Mouse (Mus musculus) midbrain, embryonic 12.5 days (tissue): ENCODE results near the gene Scarf1. TPM values are rescaled to one million over a fixed set of nuclear protein-coding genes. Genes with fewer than 3 reads are reported as not detected.

ENCODE experiments used
- ATAC-seq: fragments of 200-750 bp; cut with Nextera tagmentation; 2 replicates; pipeline ENCODE4 v1.8.0; 2017; ENCODE audit warnings: low read depth, moderate TSS enrichment, moderate library complexity; ENCODE audit not compliant: low FRiP score
- H3K27ac ChIP-seq: fragments of 300-500 bp; sonication (generic); replicated peaks from 2 replicates; pipeline ENCODE4 v1.5.1; 2016; ENCODE audit warnings: mild to moderate bottlenecking
- H3K27me3 ChIP-seq: fragments of 300-500 bp; sonication (generic); 2 replicates; pipeline ENCODE4 v1.6.1; 2016; ENCODE audit warnings: mild to moderate bottlenecking
- H3K36me3 ChIP-seq: fragments of 300-500 bp; sonication (generic); 2 replicates; pipeline ENCODE4 v1.6.1; 2016
- H3K4me1 ChIP-seq: fragments of 300-500 bp; sonication (generic); 2 replicates; pipeline ENCODE4 v1.6.1; 2016
- H3K4me2 ChIP-seq: fragments of 300-500 bp; sonication (generic); replicated peaks from 2 replicates; pipeline ENCODE4 v1.6.1; 2016; ENCODE audit warnings: mild to moderate bottlenecking, moderate library complexity
- H3K4me3 ChIP-seq: fragments of 300-500 bp; sonication (generic); 2 replicates; pipeline ENCODE4 v1.5.1; 2016; ENCODE audit warnings: mild to moderate bottlenecking
- H3K9ac ChIP-seq: fragments of 300-500 bp; sonication (generic); replicated peaks from 2 replicates; pipeline ENCODE4 v1.6.1; 2016; ENCODE audit warnings: mild to moderate bottlenecking, moderate library complexity
- H3K9me3 ChIP-seq: fragments of 300-500 bp; sonication (generic); 2 replicates; pipeline ENCODE4 v1.6.1; 2016; ENCODE audit warnings: mild to moderate bottlenecking
- WGBS: fragments of 180-500 bp; shearing (Covaris S2); methylation state at CpG from one replicate; pipeline ENCODE4 v1.1.7; 2016; 5-methylcytosine and 5-hydroxymethylcytosine counted together
- polyA plus RNA-seq: library from polyadenylated mRNA; unstranded; fragments of >200 nt; fragmentation: Nextera tagmentation; extraction: Ambion mirVana; gene quantifications from 2 replicates; pipeline ENCODE4 v1.2.1, GENCODE M21; 2016

The Scarf1 gene
- polyA plus RNA-seq, 1 experiment from 2014 or later = 4.7 TPM

GRCm38 (mm10) chr11:75559870-75560504, 46.6 kb downstream of the Scarf1 start:
- H3K9ac ChIP-seq = no peak overlapping the region
- ATAC-seq = no peak
- H3K9me3 ChIP-seq = no peaks in the 10 kb centered on the region
- 93% methylated on average over 8 of the region's 8 CpGs for WGBS
- no peaks in the 10 kb centered on the region for H3K4me1 ChIP-seq
- no peak overlapping the region for H3K27ac ChIP-seq
- H3K27me3 ChIP-seq = no peaks in the 10 kb centered on the region
- H3K36me3 ChIP-seq = peaks cover 19% of the 10 kb centered on the region
- no peak overlapping the region for H3K4me3 ChIP-seq
- no peak overlapping the region for H3K4me2 ChIP-seq

GRCm38 (mm10) chr11:75560530-75561409, 47.4 kb downstream of the Scarf1 start:
- H3K4me2 ChIP-seq = no peak overlapping the region
- H3K9me3 ChIP-seq = no peaks in the 10 kb centered on the region
- no peak overlapping the region for H3K9ac ChIP-seq
- H3K27ac ChIP-seq = no peak overlapping the region
- ATAC-seq = no peak
- no peaks in the 10 kb centered on the region for H3K27me3 ChIP-seq
- H3K4me3 ChIP-seq = no peak overlapping the region
- WGBS = 83% methylated on average over 14 of the region's 14 CpGs
- H3K4me1 ChIP-seq = no peaks in the 10 kb centered on the region
- H3K36me3 ChIP-seq = peaks cover 19% of the 10 kb centered on the region

GRCm38 (mm10) chr11:75561410-75561791, 48.1 kb downstream of the Scarf1 start:
- Histone ChIP-seq H3K4me3 (no peak overlapping the region), H3K9me3 (no peaks in the 10 kb centered on the region), H3K4me1 (no peaks in the 10 kb centered on the region), H3K36me3 (peaks cover 21% of the 10 kb centered on the region), H3K4me2 (no peak overlapping the region), H3K9ac (no peak overlapping the region), H3K27ac (no peak overlapping the region), H3K27me3 (no peaks in the 10 kb centered on the region)
- no peak for ATAC-seq
- WGBS = 82% methylated on average over 5 of the region's 5 CpGs

GRCm38 (mm10) chr11:75562840-75563239, 49.5 kb downstream of the Scarf1 start:
- no peak overlapping the region for H3K9ac ChIP-seq
- no peak overlapping the region for H3K27ac ChIP-seq
- H3K36me3 ChIP-seq = peaks cover 25% of the 10 kb centered on the region
- H3K4me3 ChIP-seq = no peak overlapping the region
- no peaks in the 10 kb centered on the region for H3K27me3 ChIP-seq
- H3K4me1 ChIP-seq = no peaks in the 10 kb centered on the region
- no peak overlapping the region for H3K4me2 ChIP-seq
- ATAC-seq = no peak
- 88% methylated on average over 8 of the region's 8 CpGs for WGBS
- no peaks in the 10 kb centered on the region for H3K9me3 ChIP-seq

- peaks cover 36% of the 10 kb centered on the region for H3K36me3 ChIP-seq
- 78% methylated on average over 18 of the region's 18 CpGs for WGBS
- no peaks in the 10 kb centered on the region for H3K27me3 ChIP-seq
- no peaks in the 10 kb centered on the region for H3K4me1 ChIP-seq
- ATAC-seq = no peak
- H3K4me3 ChIP-seq = no peak overlapping the region
- no peak overlapping the region for H3K9ac ChIP-seq
- no peaks in the 10 kb centered on the region for H3K9me3 ChIP-seq
- H3K4me2 ChIP-seq = no peak overlapping the region
- H3K27ac ChIP-seq = no peak overlapping the region
Observed at GRCm38 (mm10) chr11:75563851-75564548, 50.7 kb downstream of the Scarf1 start.

GRCm38 (mm10) chr11:75565849-75566248, 52.5 kb downstream of the Scarf1 start:
- Histone ChIP-seq H3K9me3 (no peaks in the 10 kb centered on the region), H3K36me3 (peaks cover 42% of the 10 kb centered on the region), H3K27ac (no peak overlapping the region), H3K4me3 (no peak overlapping the region), H3K4me2 (no peak overlapping the region), H3K4me1 (no peaks in the 10 kb centered on the region), H3K9ac (no peak overlapping the region), H3K27me3 (no peaks in the 10 kb centered on the region)
- WGBS = 91% methylated on average over 2 of the region's 2 CpGs
- no peak for ATAC-seq

- H3K36me3 ChIP-seq = peaks cover 42% of the 10 kb centered on the region
- H3K9ac ChIP-seq = no peak overlapping the region
- no peaks in the 10 kb centered on the region for H3K4me1 ChIP-seq
- H3K27ac ChIP-seq = no peak overlapping the region
- H3K27me3 ChIP-seq = no peaks in the 10 kb centered on the region
- 84% methylated on average over 13 of the region's 13 CpGs for WGBS
- ATAC-seq = no peak
- H3K4me3 ChIP-seq = no peak overlapping the region
- no peaks in the 10 kb centered on the region for H3K9me3 ChIP-seq
- no peak overlapping the region for H3K4me2 ChIP-seq
Observed at GRCm38 (mm10) chr11:75566276-75567196, 53.2 kb downstream of the Scarf1 start.

GRCm38 (mm10) chr11:75567346-75568114, 54.2 kb downstream of the Scarf1 start:
- ATAC-seq = no peak
- Histone ChIP-seq H3K9ac (no peak overlapping the region), H3K9me3 (no peaks in the 10 kb centered on the region), H3K4me2 (no peak overlapping the region), H3K36me3 (peaks cover 41% of the 10 kb centered on the region), H3K4me1 (peaks cover 7% of the 10 kb centered on the region), H3K4me3 (no peak overlapping the region), H3K27me3 (no peaks in the 10 kb centered on the region), H3K27ac (no peak overlapping the region)
- 72% methylated on average over 9 of the region's 9 CpGs for WGBS

GRCm38 (mm10) chr11:75568115-75568511, 54.8 kb downstream of the Scarf1 start:
- Histone ChIP-seq H3K4me2 (no peak overlapping the region), H3K4me1 (peaks cover 13% of the 10 kb centered on the region), H3K36me3 (peaks cover 35% of the 10 kb centered on the region), H3K9me3 (no peaks in the 10 kb centered on the region), H3K27ac (no peak overlapping the region), H3K27me3 (no peaks in the 10 kb centered on the region), H3K4me3 (no peak overlapping the region), H3K9ac (no peak overlapping the region)
- ATAC-seq = no peak
- 76% methylated on average over 6 of the region's 6 CpGs for WGBS

GRCm38 (mm10) chr11:75568962-75569361, 55.6 kb downstream of the Scarf1 start:
- H3K4me2 ChIP-seq = no peak overlapping the region
- no peak for ATAC-seq
- H3K9me3 ChIP-seq = no peaks in the 10 kb centered on the region
- no peaks in the 10 kb centered on the region for H3K27me3 ChIP-seq
- 94% methylated on average over 12 of the region's 12 CpGs for WGBS
- peaks cover 15% of the 10 kb centered on the region for H3K4me1 ChIP-seq
- H3K9ac ChIP-seq = no peak overlapping the region
- no peak overlapping the region for H3K27ac ChIP-seq
- H3K36me3 ChIP-seq = peaks cover 29% of the 10 kb centered on the region
- H3K4me3 ChIP-seq = no peak overlapping the region
